Comparison of ENCODE assay signal across 8 mouse cellular contexts in genomic region chr4:135921257-135922120, GRCm38 (mm10). TPM values are rescaled to one million over a fixed set of nuclear protein-coding genes. Genes with fewer than 3 reads are reported as not detected.
DNase-seq lines count a peak whose midpoint lies in the region; ATAC-seq lines count a peak whose summit lies in the region.

No protein-coding gene starts in this region.

- no peaks in the 10 kb centered on the region for H3K27me3 ChIP-seq in kidney, embryonic 16.5 days (ENCODE audit: insufficient read depth, low read length)
- H3K27me3 ChIP-seq in midbrain, embryonic 10.5 days (ENCODE audit: low read depth, poor library complexity, severe bottlenecking), result no peaks in the 10 kb centered on the region

- H3K27ac ChIP-seq in kidney, embryonic 16.5 days (ENCODE audit: low read length), result peak overlapping the region; percentile 84; the same call in 1 of the 2 replicates
- peak overlapping the region; percentile 83 for H3K27ac ChIP-seq in midbrain, embryonic 10.5 days (replicated peaks)

- H3K9me3 ChIP-seq in kidney, embryonic 16.5 days (ENCODE audit: low read length), result no peaks in the 10 kb centered on the region
- no peaks in the 10 kb centered on the region for H3K9me3 ChIP-seq in midbrain, embryonic 10.5 days (replicated peaks)

- peak overlapping the region; percentile 91 for H3K4me3 ChIP-seq in kidney, embryonic 16.5 days (ENCODE audit: low read length)
- peak overlapping the region; percentile 85 for H3K4me3 ChIP-seq in midbrain, embryonic 10.5 days

- H3K9ac ChIP-seq in kidney, embryonic 16.5 days (replicated peaks; ENCODE audit: low read length), result peak overlapping the region; percentile 83

- H3K36me3 ChIP-seq in kidney, embryonic 16.5 days (ENCODE audit: insufficient read depth, low read length), result peaks cover 15% of the 10 kb centered on the region
- peaks cover 31% of the 10 kb centered on the region for H3K36me3 ChIP-seq in midbrain, embryonic 10.5 days

- peaks cover 5% of the 10 kb centered on the region for H3K4me1 ChIP-seq in kidney, embryonic 16.5 days (ENCODE audit: insufficient read depth, low read length)
- peaks cover 17% of the 10 kb centered on the region for H3K4me1 ChIP-seq in midbrain, embryonic 10.5 days

- H3K4me2 ChIP-seq in kidney, embryonic 16.5 days (replicated peaks; ENCODE audit: low read depth, low read length), result peak overlapping the region; percentile 96

- no peak for ATAC-seq in kidney, embryonic 16.5 days (ENCODE audit: low FRiP score, low TSS enrichment)
- no peak for ATAC-seq in megakaryocyte-erythroid progenitor cell, adult 5-6 weeks (replicated peaks; ENCODE audit: low FRiP score, low TSS enrichment, poor library complexity, severe bottlenecking)

- 4% methylated on average over 26 of the region's 26 CpGs for WGBS in kidney, embryonic 16.5 days
- 13% methylated on average over 26 of the region's 26 CpGs for WGBS in midbrain, embryonic 10.5 days

- peak; percentile 50 to 54 for DNase-seq in cerebellum, postnatal 10 days
- no peak for DNase-seq in cerebellum, postnatal 14 days
- peak; percentile 75 for DNase-seq in MN1 (ENCODE audit: low spot score)
- peak; percentile 63 to 67 for DNase-seq in heart, adult 18-20 months
- DNase-seq in midbrain, embryonic 10.5 days (ENCODE audit: low spot score), result peak; percentile 49
- no peak for DNase-seq in gastrocnemius, adult 18-20 months (ENCODE audit: low spot score)

RNA-seq across cellular contexts. Expression of gene Fuca1, which starts 1.0 kb away (rescaled TPM):
- total RNA-seq in heart, adult 18-20 months (2021), result 10 to 100 TPM; 31.7 to 35.3 TPM
- 89.1 and 89.4 TPM in 2 replicates for polyA plus RNA-seq in kidney, embryonic 16.5 days (2015; fragmentation: Nextera tagmentation; extraction: Ambion mirVana)
- polyA plus RNA-seq in midbrain, embryonic 10.5 days (2016; fragmentation: Nextera tagmentation; extraction: Ambion mirVana), result 54.0 and 63.7 TPM in 2 replicates
- 45.6 and 64.2 TPM in 2 replicates for total RNA-seq in megakaryocyte-erythroid progenitor cell, adult 5-6 weeks (2014; fragmentation: Nextera tagmentation)
- 136 and 139 TPM in 2 replicates for total RNA-seq in megakaryocyte-erythroid progenitor cell, adult 5-6 weeks (2017)
- total RNA-seq in gastrocnemius, adult 18-20 months (2021), result 10 to 100 TPM; 22.5 to 23.3 TPM

RNA-seq across cellular contexts. Expression of gene Hmgcl, which starts 24.8 kb away (rescaled TPM):
- total RNA-seq in heart, adult 18-20 months (2021), result 10 to 100 TPM; 87.3 to 91.7 TPM
- 86.5 and 93.2 TPM in 2 replicates for polyA plus RNA-seq in kidney, embryonic 16.5 days (2015; fragmentation: Nextera tagmentation; extraction: Ambion mirVana)
- 64.5 and 70.1 TPM in 2 replicates for polyA plus RNA-seq in midbrain, embryonic 10.5 days (2016; fragmentation: Nextera tagmentation; extraction: Ambion mirVana)
- total RNA-seq in megakaryocyte-erythroid progenitor cell, adult 5-6 weeks (2014; fragmentation: Nextera tagmentation), result 69.7 and 72.9 TPM in 2 replicates
- total RNA-seq in megakaryocyte-erythroid progenitor cell, adult 5-6 weeks (2017), result 42.6 and 65.4 TPM in 2 replicates
- total RNA-seq in gastrocnemius, adult 18-20 months (2021), result 10 to 100 TPM; 38.5 to 40.1 TPM

RNA-seq across cellular contexts. Expression of gene Cnr2, which starts 26.3 kb away (rescaled TPM):
- 1 to 10 TPM in 1 of 2 experiments, under 1 TPM in 1; 0.52 to 1.7 TPM for total RNA-seq in heart, adult 18-20 months (2021)
- 1.0 and 1.1 TPM in 2 replicates for polyA plus RNA-seq in kidney, embryonic 16.5 days (2015; fragmentation: Nextera tagmentation; extraction: Ambion mirVana)
- 0.46 and 0.60 TPM in 2 replicates for polyA plus RNA-seq in midbrain, embryonic 10.5 days (2016; fragmentation: Nextera tagmentation; extraction: Ambion mirVana)
- 19.4 and 24.3 TPM in 2 replicates for total RNA-seq in megakaryocyte-erythroid progenitor cell, adult 5-6 weeks (2014; fragmentation: Nextera tagmentation)
- total RNA-seq in megakaryocyte-erythroid progenitor cell, adult 5-6 weeks (2017), result 19.4 and 20.1 TPM in 2 replicates
- under 1 TPM in 1 of 2 experiments, not detected in 1; 0.12 TPM for total RNA-seq in gastrocnemius, adult 18-20 months (2021)

RNA-seq across cellular contexts. Expression of gene Gale, which starts 42.0 kb away (rescaled TPM):
- total RNA-seq in heart, adult 18-20 months (2021), result 1 to 10 TPM; 1.8 to 2.7 TPM
- 40.6 and 40.7 TPM in 2 replicates for polyA plus RNA-seq in kidney, embryonic 16.5 days (2015; fragmentation: Nextera tagmentation; extraction: Ambion mirVana)
- 47.2 and 47.6 TPM in 2 replicates for polyA plus RNA-seq in midbrain, embryonic 10.5 days (2016; fragmentation: Nextera tagmentation; extraction: Ambion mirVana)
- total RNA-seq in megakaryocyte-erythroid progenitor cell, adult 5-6 weeks (2014; fragmentation: Nextera tagmentation), result 13.8 and 22.1 TPM in 2 replicates
- total RNA-seq in megakaryocyte-erythroid progenitor cell, adult 5-6 weeks (2017), result 6.5 and 8.1 TPM in 2 replicates
- total RNA-seq in gastrocnemius, adult 18-20 months (2021), result under 1 TPM; 0.73 to 0.97 TPM

RNA-seq across cellular contexts. Expression of gene Pnrc2, which starts 47.8 kb away (rescaled TPM):
- 10 to 100 TPM; 62.7 to 68.0 TPM for total RNA-seq in heart, adult 18-20 months (2021)
- 211 and 212 TPM in 2 replicates for polyA plus RNA-seq in kidney, embryonic 16.5 days (2015; fragmentation: Nextera tagmentation; extraction: Ambion mirVana)
- 216 and 225 TPM in 2 replicates for polyA plus RNA-seq in midbrain, embryonic 10.5 days (2016; fragmentation: Nextera tagmentation; extraction: Ambion mirVana)
- total RNA-seq in megakaryocyte-erythroid progenitor cell, adult 5-6 weeks (2014; fragmentation: Nextera tagmentation), result 105 and 128 TPM in 2 replicates
- 145 and 204 TPM in 2 replicates for total RNA-seq in megakaryocyte-erythroid progenitor cell, adult 5-6 weeks (2017)
- total RNA-seq in gastrocnemius, adult 18-20 months (2021), result 10 to 100 TPM; 39.8 to 42.2 TPM

Comparison
In these comparisons a context has a peak if more than half of its experiments do, and no peak if none do; other contexts are left out.
1. DNase-seq: peak in cerebellum, postnatal 10 days (2 of 2), MN1 (single experiment), heart, adult 18-20 months (2 of 2) and midbrain, embryonic 10.5 days (single experiment); none in cerebellum, postnatal 14 days (0 of 2) and gastrocnemius, adult 18-20 months (single experiment).
2. RNA of gene Cnr2, which starts 26.3 kb away (total RNA-seq): 19.4 to 24.3 TPM in megakaryocyte-erythroid progenitor cell, adult 5-6 weeks; 0.52 to 1.7 TPM in heart, adult 18-20 months and 0.12 TPM in gastrocnemius, adult 18-20 months; every median in the first group is over 4 times any median in the second.